Mouse (Mus musculus) limb, embryonic 14.5 days (tissue): ENCODE measurements around the gene Zbtb5. TPM values are rescaled to one million over a fixed set of nuclear protein-coding genes. Genes with fewer than 3 reads are reported as not detected.

Experiments used
- ATAC-seq: fragments of 200-750 bp; cut with Nextera tagmentation; 2 replicates; pipeline ENCODE4 v1.8.0; 2017; ENCODE audit warnings: low read depth, moderate number of reproducible peaks, moderate TSS enrichment; ENCODE audit not compliant: low FRiP score
- DNase-seq: peaks from one replicate; pipeline ENCODE4 v3.0.0-alpha.2; 2015; ENCODE audit warnings: low spot score
- H3K27ac ChIP-seq: fragments of 300-500 bp; sonication (generic); replicated peaks from 2 replicates; pipeline ENCODE4 v1.5.1; 2014; ENCODE audit warnings: low read depth, mild to moderate bottlenecking, low read length, moderate library complexity, mixed read lengths
- H3K27me3 ChIP-seq: fragments of 300-500 bp; sonication (generic); 2 replicates; pipeline ENCODE4 v1.6.1; 2014; ENCODE audit warnings: low read length, mixed read lengths; ENCODE audit not compliant: control insufficient read depth, insufficient read depth
- H3K36me3 ChIP-seq: fragments of 300-500 bp; sonication (generic); 2 replicates; pipeline ENCODE4 v1.6.1; 2014; ENCODE audit warnings: mild to moderate bottlenecking, low read length, moderate library complexity, mixed read lengths; ENCODE audit not compliant: control insufficient read depth, insufficient read depth
- H3K4me1 ChIP-seq: fragments of 300-500 bp; sonication (generic); 2 replicates; pipeline ENCODE4 v1.6.1; 2014; ENCODE audit warnings: antibody characterized with exemption, low read length, mixed read lengths; ENCODE audit not compliant: control insufficient read depth, insufficient read depth
- H3K4me2 ChIP-seq: fragments of 300-500 bp; sonication (generic); replicated peaks from 2 replicates; pipeline ENCODE4 v1.6.1; 2014; ENCODE audit warnings: low read depth, mild to moderate bottlenecking, low read length, moderate library complexity; ENCODE audit not compliant: severe bottlenecking
- H3K4me3 ChIP-seq: fragments of 300-500 bp; sonication (generic); replicated peaks from 2 replicates; pipeline ENCODE4 v1.5.1; 2014; ENCODE audit warnings: low read length
- H3K9ac ChIP-seq: fragments of 300-500 bp; sonication (generic); 2 replicates; pipeline ENCODE4 v1.6.1; 2014; ENCODE audit warnings: mild to moderate bottlenecking, low read depth, low read length, moderate library complexity; ENCODE audit not compliant: severe bottlenecking
- H3K9me3 ChIP-seq: fragments of 300-500 bp; sonication (generic); 2 replicates; pipeline ENCODE4 v1.6.1; 2016; ENCODE audit warnings: low read length; ENCODE audit not compliant: control insufficient read depth
- POLR2A ChIP-seq: fragments of 200-500 bp; IDR thresholded peaks from 2 replicates; pipeline ENCODE4 v1.8.0; 2012; ENCODE audit warnings: inconsistent platforms, mild to moderate bottlenecking, moderate library complexity, borderline replicate concordance; ENCODE audit not compliant: insufficient read depth, insufficient read length; ENCODE audit errors: extremely low read depth
- WGBS: fragments of 180-500 bp; shearing (Covaris S2); extraction: QIAGEN DNeasy Blood & Tissue Kit; methylation state at CpG from one replicate; pipeline ENCODE4 v1.1.7; 2014; 5-methylcytosine and 5-hydroxymethylcytosine counted together
- polyA plus RNA-seq, 2 experiments: library from polyadenylated mRNA; depleted of rRNA in 1 of 2; stranded (reverse) in 1 of 2; unstranded in 1 of 2; fragments of >200 nt; fragmentation: Nextera tagmentation in 1 of 2; extraction: Ambion mirVana in 1 of 2; gene quantifications; 2 replicates each; pipeline versions ENCODE4 v1.2.1 to v1.2.3; 2012 to 2014

The Zbtb5 gene
- polyA plus RNA-seq, 2 experiments: 16.0 to 27.4 TPM

DNA sequence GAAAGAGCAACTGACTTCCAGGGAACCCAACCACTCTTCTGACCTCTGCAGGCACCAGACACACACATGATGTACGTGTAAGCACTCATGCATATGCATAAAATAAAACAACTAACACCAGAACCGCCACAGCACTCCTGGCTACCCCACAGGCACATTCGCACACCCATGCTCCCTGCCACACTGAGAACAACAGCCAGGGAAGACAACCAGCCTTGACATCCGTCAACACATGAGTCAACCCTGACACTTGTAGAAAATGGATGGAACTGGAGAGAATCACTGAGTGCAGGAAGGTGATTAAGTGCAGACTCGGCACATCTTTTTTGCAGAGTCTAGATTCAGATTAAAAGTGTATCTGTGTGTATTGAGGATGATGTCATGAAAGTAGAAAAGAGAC lies 24.4 kb upstream of the Zbtb5 start:
- Histone ChIP-seq H3K9ac (no peak overlapping the region), H3K27ac (no peak overlapping the region), H3K4me2 (no peak overlapping the region), H3K27me3 (no peaks in the 10 kb centered on the region), H3K4me1 (no peaks in the 10 kb centered on the region), H3K4me3 (no peak overlapping the region), H3K36me3 (peaks cover 69% of the 10 kb centered on the region), H3K9me3 (no peaks in the 10 kb centered on the region)
- ATAC-seq (no peak), DNase-seq (no peak)
- no peak for TF ChIP-seq POLR2A
- WGBS: 88% methylated on average over 5 of the region's 5 CpGs

DNA sequence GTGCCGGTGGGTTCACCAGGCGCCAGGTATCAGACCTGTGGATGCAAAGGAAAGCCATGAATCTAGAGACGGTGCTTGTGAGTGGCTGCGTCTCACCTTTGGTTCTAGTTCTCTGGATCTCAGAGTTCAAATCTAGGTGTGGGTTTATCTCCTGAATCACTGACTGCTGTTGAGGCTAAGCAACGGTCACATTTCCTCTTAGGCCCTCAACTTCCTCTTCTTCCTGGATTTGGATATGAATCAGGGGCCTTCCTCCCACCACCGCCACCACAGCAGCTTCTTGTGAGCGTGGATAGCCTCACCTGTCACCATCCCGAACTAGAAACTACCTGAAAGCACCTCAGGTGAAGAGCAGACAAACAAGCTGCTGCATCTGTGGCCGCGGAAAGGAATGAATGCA lies 23.8 kb upstream of the Zbtb5 start:
- 91% methylated on average over 10 of the region's 10 CpGs for WGBS
- H3K9me3 ChIP-seq: no peaks in the 10 kb centered on the region

DNA sequence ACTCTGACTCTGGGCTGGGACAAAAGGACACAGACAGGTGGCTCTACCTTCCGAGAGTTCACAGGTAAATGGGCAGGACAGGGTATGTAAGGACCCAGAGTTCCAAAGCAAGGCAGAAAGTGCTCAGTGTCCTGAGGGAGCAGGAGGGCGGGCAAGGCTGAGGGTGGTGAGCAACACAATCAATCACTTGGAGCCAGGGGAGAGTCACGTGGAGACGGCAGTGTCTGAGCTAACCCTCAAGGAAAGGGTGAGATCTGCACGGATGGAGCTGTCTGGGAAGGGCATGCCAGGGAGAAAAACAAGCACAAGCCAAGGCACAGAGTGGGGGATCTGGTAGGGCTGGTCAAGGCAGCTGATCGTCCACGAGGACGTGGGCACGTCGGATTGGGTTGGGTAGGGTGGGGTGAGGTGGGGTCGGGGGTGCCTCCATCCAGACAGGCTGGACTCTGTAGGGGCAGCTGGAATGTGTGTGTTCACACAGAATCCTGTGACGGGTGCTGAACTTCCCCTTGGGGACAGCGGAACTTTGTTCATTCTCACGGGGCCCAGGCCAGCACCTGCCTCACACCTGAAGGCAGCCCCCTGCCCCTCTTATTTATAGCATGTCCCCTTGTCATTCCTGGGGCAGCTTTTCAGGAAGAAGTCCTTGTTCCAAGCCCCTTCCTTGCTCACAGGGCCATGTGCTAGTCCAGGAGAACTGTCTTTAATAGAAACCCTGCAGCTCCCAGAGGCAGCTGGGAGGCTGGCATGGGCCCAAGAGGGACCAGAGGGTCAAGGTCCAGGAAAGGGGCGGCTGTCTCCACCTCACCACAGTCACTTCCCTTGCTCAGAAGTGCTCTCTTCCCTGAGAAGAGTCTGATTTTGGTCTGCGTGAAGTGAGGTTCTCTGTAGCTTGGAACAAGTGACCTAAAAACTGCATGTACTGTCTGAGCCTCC lies 22.7 kb upstream of the Zbtb5 start:
- H3K9ac ChIP-seq: no peak overlapping the region
- no peak overlapping the region for H3K4me3 ChIP-seq
- ATAC-seq (no peak), DNase-seq (no peak)
- no peak overlapping the region for H3K27ac ChIP-seq
- WGBS: 70% methylated on average over 16 of the region's 16 CpGs
- no peaks in the 10 kb centered on the region for H3K9me3 ChIP-seq
- peaks cover 71% of the 10 kb centered on the region for H3K36me3 ChIP-seq
- H3K27me3 ChIP-seq: no peaks in the 10 kb centered on the region
- H3K4me2 ChIP-seq: no peak overlapping the region
- H3K4me1 ChIP-seq: no peaks in the 10 kb centered on the region
- no peak for TF ChIP-seq POLR2A

More for the DNA sequence above, 23.8 kb upstream of the Zbtb5 start:
- peaks cover 69% of the 10 kb centered on the region for H3K36me3 ChIP-seq
- no peak overlapping the region for H3K27ac ChIP-seq
- no peak overlapping the region for H3K4me3 ChIP-seq
- ATAC-seq: no peak
- no peak overlapping the region for H3K9ac ChIP-seq
- no peaks in the 10 kb centered on the region for H3K4me1 ChIP-seq
- no peak for TF ChIP-seq POLR2A
- no peak for DNase-seq
- no peaks in the 10 kb centered on the region for H3K27me3 ChIP-seq
- H3K4me2 ChIP-seq: no peak overlapping the region

DNA sequence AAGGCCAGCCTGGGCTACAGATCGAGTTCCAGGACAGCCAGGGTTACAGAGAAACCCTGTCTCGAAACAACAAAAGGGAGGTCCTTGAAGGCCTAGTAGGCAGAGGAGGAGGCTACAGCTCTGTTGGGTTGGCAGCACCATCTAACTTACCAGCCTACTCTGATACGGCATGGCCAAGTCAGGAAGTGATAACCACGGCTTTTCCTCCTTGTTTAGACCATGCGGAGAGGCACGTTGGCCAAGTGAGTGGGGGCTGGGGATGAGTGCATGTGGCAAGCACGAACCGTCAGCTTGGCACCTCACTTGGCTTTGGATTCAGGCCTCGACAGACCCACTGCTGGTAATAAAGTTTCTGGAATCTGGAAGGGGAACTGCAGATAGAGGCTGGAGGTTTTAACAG lies 20.4 kb upstream of the Zbtb5 start:
- Histone ChIP-seq H3K9me3 (no peaks in the 10 kb centered on the region), H3K9ac (no peak overlapping the region), H3K4me1 (no peaks in the 10 kb centered on the region), H3K4me2 (no peak overlapping the region), H3K36me3 (peaks cover 85% of the 10 kb centered on the region), H3K27ac (no peak overlapping the region), H3K4me3 (no peak overlapping the region), H3K27me3 (no peaks in the 10 kb centered on the region)
- no peak for ATAC-seq
- DNase-seq: no peak
- WGBS: 90% methylated on average over 9 of the region's 9 CpGs
- TF ChIP-seq POLR2A: no peak

DNA sequence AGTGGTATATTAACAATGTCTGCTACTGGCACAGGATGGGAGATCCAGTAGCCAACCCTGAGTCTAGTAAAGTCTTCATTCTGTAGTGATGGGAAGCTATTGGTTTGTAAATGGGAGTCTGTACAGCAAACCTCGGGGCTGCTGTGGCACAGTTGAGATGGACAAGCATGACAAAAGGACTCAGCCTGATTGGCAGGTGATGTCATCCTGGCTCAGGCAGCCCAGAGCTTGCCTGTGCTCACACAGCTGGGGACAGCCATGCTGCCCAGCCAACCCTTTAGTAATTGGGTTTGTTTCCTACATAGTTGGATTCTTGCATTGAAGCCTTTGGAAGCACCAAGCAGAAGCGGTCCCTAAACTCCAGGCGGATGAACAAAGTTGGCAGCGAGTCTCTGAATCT lies 14.2 kb upstream of the Zbtb5 start:
- H3K4me1 ChIP-seq: no peaks in the 10 kb centered on the region
- DNase-seq (no peak), ATAC-seq (no peak)
- H3K4me2 ChIP-seq: no peak overlapping the region
- TF ChIP-seq POLR2A: no peak
- H3K27me3 ChIP-seq: no peaks in the 10 kb centered on the region
- WGBS: 97% methylated on average over 4 of the region's 4 CpGs
- H3K9me3 ChIP-seq: no peaks in the 10 kb centered on the region
- H3K4me3 ChIP-seq: no peak overlapping the region
- no peak overlapping the region for H3K27ac ChIP-seq
- H3K9ac ChIP-seq: no peak overlapping the region
- H3K36me3 ChIP-seq: peaks cover 50% of the 10 kb centered on the region
